Mouse (Mus musculus) stomach, embryonic 14.5 days (tissue): Measurements from ENCODE around the gene Wdr38. TPM values are rescaled to one million over a fixed set of nuclear protein-coding genes. Genes with fewer than 3 reads are reported as not detected.
"Not testable (repeated sequence)": the region's sequence is repeated elsewhere in the genome, so short reads cannot be mapped to it uniquely, and the experiment has no call there.

Experiments
- ATAC-seq: fragments of 200-750 bp; cut with Nextera tagmentation; 2 replicates; pipeline ENCODE4 v1.8.0; 2017; ENCODE audit warnings: low read depth, moderate TSS enrichment; ENCODE audit not compliant: insufficient number of reproducible peaks, insufficient read depth, low FRiP score
- H3K27ac ChIP-seq: fragments of 300-500 bp; sonication (generic); 2 replicates; pipeline ENCODE4 v1.5.1; 2014; ENCODE audit warnings: mild to moderate bottlenecking, low read length, moderate library complexity, mixed read lengths
- H3K27me3 ChIP-seq: fragments of 300-500 bp; sonication (generic); 2 replicates; pipeline ENCODE4 v1.6.1; 2014; ENCODE audit warnings: low read length, control low read depth, mixed read lengths; ENCODE audit not compliant: control insufficient read depth, insufficient read depth
- H3K36me3 ChIP-seq: fragments of 300-500 bp; sonication (generic); 2 replicates; pipeline ENCODE4 v1.6.1; 2014; ENCODE audit warnings: mild to moderate bottlenecking, control low read depth, low read length, moderate library complexity, mixed read lengths; ENCODE audit not compliant: control insufficient read depth, insufficient read depth
- H3K4me1 ChIP-seq: fragments of 300-500 bp; sonication (generic); 2 replicates; pipeline ENCODE4 v1.6.1; 2014; ENCODE audit warnings: low read length, control low read depth, mixed read lengths; ENCODE audit not compliant: control insufficient read depth, insufficient read depth
- H3K4me2 ChIP-seq: fragments of 300-500 bp; sonication (generic); replicated peaks from 2 replicates; pipeline ENCODE4 v1.6.1; 2014; ENCODE audit warnings: low read depth, low read length, control low read depth
- H3K4me3 ChIP-seq: fragments of 300-500 bp; sonication (generic); 2 replicates; pipeline ENCODE4 v1.5.1; 2014; ENCODE audit warnings: low read depth, low read length, control low read depth
- H3K9ac ChIP-seq: fragments of 300-500 bp; sonication (generic); replicated peaks from 2 replicates; pipeline ENCODE4 v1.6.1; 2014; ENCODE audit warnings: low read depth, mild to moderate bottlenecking, control low read depth, low read length, moderate library complexity, mixed read lengths
- H3K9me3 ChIP-seq: fragments of 300-500 bp; sonication (generic); 2 replicates; pipeline ENCODE4 v1.6.1; 2016; ENCODE audit warnings: low read depth, low read length, control low read depth; ENCODE audit not compliant: control insufficient read depth
- WGBS: fragments of 180-500 bp; shearing (Covaris S2); extraction: QIAGEN DNeasy Blood & Tissue Kit; methylation state at CpG from one replicate; pipeline ENCODE4 v1.1.7; 2014; 5-methylcytosine and 5-hydroxymethylcytosine counted together
- polyA plus RNA-seq: library from polyadenylated mRNA; unstranded; fragments of >200 nt; fragmentation: Nextera tagmentation; extraction: Ambion mirVana; gene quantifications from 2 replicates; pipeline ENCODE4 v1.2.1, GENCODE M21; 2014

Wdr38 gene
- polyA plus RNA-seq, 1 experiment from 2014 or later = 1.8 TPM

DNA sequence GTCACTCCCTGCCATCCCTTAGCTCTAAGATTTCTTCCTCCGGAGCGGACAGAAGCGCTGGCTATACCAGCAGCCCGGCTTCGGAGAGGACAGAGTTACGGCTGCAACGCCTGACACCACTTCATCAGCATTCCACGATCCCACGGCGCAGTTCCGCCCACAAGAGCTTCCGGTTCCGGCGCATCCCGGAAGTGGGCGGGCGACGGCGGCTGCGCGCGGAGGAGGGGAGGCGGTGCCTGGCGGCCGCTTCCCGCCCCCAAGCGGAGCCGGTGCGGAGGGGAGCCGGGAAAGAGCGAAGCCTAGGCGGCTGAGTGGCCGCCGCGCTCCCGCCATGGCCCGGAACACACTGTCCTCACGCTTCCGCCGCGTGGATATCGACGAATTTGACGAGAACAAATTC lies 10.6 kb downstream of the Wdr38 start:
- peak; percentile 89 for ATAC-seq
- Histone ChIP-seq H3K4me3 (peak overlapping the region; percentile 93), H3K9me3 (no peaks in the 10 kb centered on the region), H3K27me3 (no peaks in the 10 kb centered on the region), H3K36me3 (peaks cover 15% of the 10 kb centered on the region), H3K4me1 (peaks cover 30% of the 10 kb centered on the region), H3K27ac (peak overlapping the region; percentile 94), H3K4me2 (peak overlapping the region; percentile 95), H3K9ac (peak overlapping the region; percentile 90)
- whole genome bisulfite sequencing = under 1% methylated on average over 44 of the region's 44 CpGs

DNA sequence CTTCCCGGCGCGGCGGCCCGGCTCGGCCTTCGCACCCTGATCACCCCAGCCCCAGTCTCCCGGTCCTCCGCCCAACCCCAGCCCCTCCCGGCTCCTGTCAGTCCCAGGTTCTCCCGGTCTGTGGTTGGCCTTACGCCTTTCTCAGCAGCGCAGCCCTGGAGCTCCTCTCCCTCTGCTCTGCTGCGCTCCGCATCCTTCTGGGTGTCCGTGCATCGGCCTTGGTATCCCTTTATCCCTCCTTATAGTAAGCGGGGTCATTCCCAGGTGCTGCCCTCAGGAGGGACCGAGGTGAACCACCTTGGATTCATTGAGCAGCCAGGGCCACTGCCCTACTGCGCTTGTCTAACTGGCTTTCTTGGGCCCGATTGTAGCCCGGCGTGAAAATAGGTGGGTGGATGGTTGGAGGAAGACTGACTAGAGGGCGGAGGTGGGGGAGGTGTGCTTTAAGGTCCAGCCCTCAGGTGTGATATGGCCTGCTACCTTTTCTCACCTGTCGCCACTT lies 11.1 kb downstream of the Wdr38 start:
- H3K4me3 ChIP-seq = peak overlapping the region; percentile 93
- H3K9me3 ChIP-seq = no peaks in the 10 kb centered on the region
- peaks cover 24% of the 10 kb centered on the region for H3K4me1 ChIP-seq
- peak; percentile 48 for ATAC-seq
- peak overlapping the region; percentile 94 for H3K27ac ChIP-seq
- peak overlapping the region; percentile 90 for H3K9ac ChIP-seq
- H3K27me3 ChIP-seq = no peaks in the 10 kb centered on the region
- WGBS = under 1% methylated on average over 23 of the region's 25 CpGs
- H3K4me2 ChIP-seq = peak overlapping the region; percentile 95
- peaks cover 15% of the 10 kb centered on the region for H3K36me3 ChIP-seq

DNA sequence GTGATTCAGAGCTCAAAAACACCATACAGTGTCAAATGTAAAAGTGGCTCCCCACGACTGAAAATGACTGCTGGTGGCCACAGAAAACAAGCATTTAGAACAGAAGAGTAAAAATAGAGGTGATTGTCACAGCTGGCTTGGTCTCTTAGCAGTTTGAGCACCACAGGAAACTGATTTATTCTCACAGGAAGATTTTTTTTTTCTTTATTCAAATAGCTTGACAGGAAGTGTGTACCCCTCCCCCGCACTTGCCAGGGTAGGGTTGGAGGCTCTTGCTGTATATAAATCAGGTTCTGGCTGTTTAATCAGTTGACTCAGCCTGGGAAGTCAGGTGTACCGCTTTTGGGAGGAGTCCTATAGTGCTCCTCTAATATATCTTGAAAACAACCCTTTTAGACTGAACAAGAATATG lies 11.7 kb downstream of the Wdr38 start:
- no peak for ATAC-seq
- Histone ChIP-seq H3K27me3 (no peaks in the 10 kb centered on the region), H3K36me3 (peaks cover 15% of the 10 kb centered on the region), H3K4me2 (peak overlapping the region; percentile 95), H3K4me3 (peak overlapping the region; percentile 93), H3K4me1 (peaks cover 19% of the 10 kb centered on the region; the same call in 1 of the 2 replicates), H3K9me3 (no peaks in the 10 kb centered on the region), H3K27ac (peak overlapping the region; percentile 94), H3K9ac (peak overlapping the region; percentile 90)
- WGBS = 12% methylated on average over 3 of the region's 3 CpGs

DNA sequence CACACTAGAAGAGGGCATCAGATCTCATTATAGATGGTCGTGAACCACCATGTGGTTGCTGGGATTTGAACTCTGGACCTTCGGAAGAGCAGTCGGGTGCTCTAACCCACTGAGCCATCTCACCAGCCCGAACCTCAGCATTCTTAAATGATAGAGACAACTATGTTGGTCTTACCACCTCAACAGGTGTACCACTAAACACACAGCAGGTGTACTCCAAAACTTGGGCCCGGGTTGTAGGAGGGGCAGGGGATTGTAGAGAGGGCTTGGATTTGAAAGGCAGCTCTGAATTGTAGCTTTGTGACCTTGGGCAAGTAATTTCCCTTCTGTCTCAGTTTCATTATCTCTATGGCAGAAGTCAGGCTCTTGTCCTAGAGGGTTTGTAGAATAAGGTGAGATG lies 12.9 kb downstream of the Wdr38 start:
- Histone ChIP-seq H3K4me1 (peaks cover 18% of the 10 kb centered on the region; the same call in 1 of the 2 replicates), H3K36me3 (peaks cover 27% of the 10 kb centered on the region)
- ATAC-seq, H3K27ac ChIP-seq, H3K4me3 ChIP-seq, H3K9me3 ChIP-seq, H3K9ac ChIP-seq, H3K27me3 ChIP-seq, H3K4me2 ChIP-seq: not testable (repeated sequence)
- WGBS = 92% methylated on average over 5 of the region's 5 CpGs

DNA sequence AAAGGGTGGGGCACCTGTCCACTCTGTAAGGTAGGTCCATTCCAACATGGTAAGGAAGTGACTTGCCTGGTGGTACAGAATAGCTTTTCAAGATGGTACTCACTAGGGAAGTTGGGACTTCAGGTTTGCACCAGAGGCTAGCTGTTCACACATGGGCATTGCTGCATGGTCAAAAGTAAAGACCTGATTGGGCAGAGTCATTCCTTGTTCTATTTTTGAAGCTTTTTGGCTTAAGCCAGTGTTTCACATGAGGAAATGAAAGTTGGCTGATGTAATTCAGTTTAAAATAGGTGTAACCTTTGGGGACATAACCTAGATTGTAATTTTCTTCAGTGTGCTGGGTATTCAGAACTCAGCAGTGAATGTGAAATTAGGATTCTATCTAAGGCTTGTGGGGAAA lies 14.0 kb downstream of the Wdr38 start:
- Histone ChIP-seq H3K36me3 (peaks cover 38% of the 10 kb centered on the region), H3K4me2 (no peak overlapping the region), H3K4me3 (no peak overlapping the region), H3K4me1 (peaks cover 12% of the 10 kb centered on the region; the same call in 1 of the 2 replicates), H3K27me3 (no peaks in the 10 kb centered on the region), H3K27ac (no peak overlapping the region), H3K9ac (no peak overlapping the region), H3K9me3 (no peaks in the 10 kb centered on the region)
- no peak for ATAC-seq

DNA sequence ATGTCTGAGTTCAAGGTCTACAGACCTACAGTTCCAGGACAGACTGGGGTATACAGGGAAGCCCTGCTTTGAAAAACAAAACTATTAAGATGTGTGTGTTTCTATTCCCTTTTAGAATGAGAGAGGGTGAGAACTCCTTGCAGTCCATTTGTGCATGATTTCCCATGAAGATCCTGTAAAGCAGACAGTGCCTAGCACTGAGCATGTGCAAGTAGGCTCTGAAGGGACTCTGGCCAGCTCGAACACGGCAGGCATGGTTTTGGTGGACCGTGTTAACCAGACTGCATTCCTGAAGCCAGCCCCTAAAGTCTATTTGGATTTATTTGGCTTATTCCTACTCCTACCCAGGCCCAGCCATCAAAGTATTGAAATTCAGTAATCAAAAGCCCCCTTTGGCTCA lies 14.7 kb downstream of the Wdr38 start:
- WGBS = 77% methylated on average over 3 of the region's 3 CpGs
- H3K36me3 ChIP-seq = peaks cover 45% of the 10 kb centered on the region
- H3K27me3 ChIP-seq = no peaks in the 10 kb centered on the region
- no peak overlapping the region for H3K4me2 ChIP-seq
- H3K4me1 ChIP-seq = peaks cover 11% of the 10 kb centered on the region; the same call in 1 of the 2 replicates
- no peak overlapping the region for H3K9ac ChIP-seq
- H3K9me3 ChIP-seq = no peaks in the 10 kb centered on the region
- no peak overlapping the region for H3K27ac ChIP-seq
- H3K4me3 ChIP-seq = no peak overlapping the region
- ATAC-seq = no peak

DNA sequence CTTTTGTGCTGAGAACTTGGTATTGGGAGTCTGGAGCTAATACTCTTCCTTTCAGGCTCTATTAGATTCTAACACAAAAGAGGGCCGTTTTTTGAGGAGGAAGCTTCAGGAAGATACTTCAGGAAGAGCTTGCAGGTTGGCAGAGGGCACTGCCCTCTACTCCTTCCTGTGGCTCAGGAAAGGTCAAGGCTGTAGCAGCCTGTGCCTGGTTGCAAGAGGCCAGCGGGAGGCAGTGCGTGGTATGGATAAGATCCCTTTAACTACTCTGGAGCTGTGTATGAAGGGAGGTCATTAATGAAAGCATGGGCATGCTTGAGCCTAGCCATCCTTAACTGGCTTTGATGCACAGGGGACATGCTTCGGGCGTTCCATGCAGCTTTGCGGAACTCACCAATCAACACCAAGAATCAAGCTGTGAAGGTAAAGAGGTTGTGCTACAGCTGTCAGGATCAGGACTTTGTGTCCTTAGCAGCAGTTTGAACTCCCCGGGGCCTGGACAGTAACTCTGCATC lies 15.5 kb downstream of the Wdr38 start:
- 83% methylated on average over 7 of the region's 7 CpGs for WGBS
- Histone ChIP-seq H3K4me3 (no peak overlapping the region), H3K4me2 (no peak overlapping the region), H3K27me3 (no peaks in the 10 kb centered on the region), H3K36me3 (peaks cover 54% of the 10 kb centered on the region), H3K9ac (no peak overlapping the region), H3K9me3 (no peaks in the 10 kb centered on the region), H3K4me1 (peaks cover 8% of the 10 kb centered on the region; the same call in 1 of the 2 replicates), H3K27ac (no peak overlapping the region)
- no peak for ATAC-seq

DNA sequence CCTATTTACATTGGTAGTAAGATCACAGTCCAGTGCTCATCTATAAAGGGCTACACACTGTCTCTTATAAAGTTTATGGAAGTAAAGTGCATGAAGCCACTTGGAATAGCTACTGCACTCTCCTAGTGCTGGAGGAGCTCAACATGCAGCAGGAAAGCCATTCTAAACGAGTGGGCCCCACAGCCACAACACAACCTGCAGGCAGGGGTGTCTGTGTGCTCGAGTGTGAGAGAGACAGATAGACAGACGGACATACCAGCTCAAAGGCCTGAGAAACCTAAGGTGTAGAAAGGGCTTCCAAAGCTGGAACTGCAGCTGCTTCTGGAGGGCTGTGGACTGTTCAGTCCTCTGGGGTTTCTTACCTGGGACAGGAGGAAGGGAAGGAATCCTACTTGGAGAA lies 19.3 kb downstream of the Wdr38 start:
- H3K4me3 ChIP-seq = no peak overlapping the region
- no peaks in the 10 kb centered on the region for H3K4me1 ChIP-seq
- no peaks in the 10 kb centered on the region for H3K9me3 ChIP-seq
- H3K9ac ChIP-seq = no peak overlapping the region
- 84% methylated on average over 3 of the region's 3 CpGs for WGBS
- no peak for ATAC-seq
- no peak overlapping the region for H3K4me2 ChIP-seq
- no peak overlapping the region for H3K27ac ChIP-seq
- no peaks in the 10 kb centered on the region for H3K27me3 ChIP-seq
- peaks cover 74% of the 10 kb centered on the region for H3K36me3 ChIP-seq

DNA sequence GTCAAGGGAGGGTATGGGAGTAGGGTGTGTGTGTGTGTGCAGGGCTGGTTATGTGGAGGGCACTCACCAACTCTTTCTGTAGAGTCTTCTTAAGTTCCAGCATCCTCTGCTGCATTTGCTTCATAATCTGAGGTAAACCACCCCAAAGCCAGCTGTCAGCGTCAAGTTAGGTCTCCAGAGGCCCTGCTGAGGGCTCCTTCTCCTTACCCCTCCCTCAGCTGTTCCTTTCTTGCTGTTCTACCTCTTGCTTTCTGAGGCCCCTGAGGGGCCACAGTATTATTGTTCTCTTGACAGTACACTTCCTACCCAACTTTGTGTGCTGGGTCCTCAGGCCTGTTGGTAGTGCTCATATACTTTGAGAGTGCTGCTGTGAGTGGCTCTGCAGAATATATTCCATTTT lies 22.7 kb downstream of the Wdr38 start:
- peaks cover 74% of the 10 kb centered on the region for H3K36me3 ChIP-seq
- no peak overlapping the region for H3K9ac ChIP-seq
- H3K9me3 ChIP-seq = no peaks in the 10 kb centered on the region
- 83% methylated on average over 1 of the region's 1 CpGs for WGBS
- no peak overlapping the region for H3K27ac ChIP-seq
- no peak overlapping the region for H3K4me3 ChIP-seq
- no peak overlapping the region for H3K4me2 ChIP-seq
- H3K4me1 ChIP-seq = no peaks in the 10 kb centered on the region
- H3K27me3 ChIP-seq = no peaks in the 10 kb centered on the region
- no peak for ATAC-seq
